Mouse (Mus musculus) kidney, postnatal 0 days (tissue): ENCODE data around the gene Plekhd1. TPM values are rescaled to one million over a fixed set of nuclear protein-coding genes. Genes with fewer than 3 reads are reported as not detected.
A peak's percentile ranks its signal among the peaks of the same experiment; 100 is the strongest.

Experiments
- ATAC-seq: fragments of 200-750 bp; cut with Nextera tagmentation; replicated peaks from 2 replicates; pipeline ENCODE4 v1.8.0; 2017; ENCODE audit warnings: low read depth, moderate number of reproducible peaks, moderate TSS enrichment, moderate library complexity; ENCODE audit not compliant: low FRiP score
- DNase-seq: peaks from one replicate; pipeline ENCODE4 v3.0.0-alpha.2; 2016; ENCODE audit warnings: low spot score
- H3K27ac ChIP-seq: fragments of 300-500 bp; sonication (generic); 2 replicates; pipeline ENCODE4 v1.5.1; 2014; ENCODE audit warnings: mild to moderate bottlenecking
- H3K27me3 ChIP-seq: fragments of 300-500 bp; sonication (generic); 2 replicates; pipeline ENCODE4 v1.6.1; 2014; ENCODE audit warnings: low read length, mixed read lengths; ENCODE audit not compliant: insufficient read depth
- H3K36me3 ChIP-seq: fragments of 300-500 bp; sonication (generic); 2 replicates; pipeline ENCODE4 v1.6.1; 2014; ENCODE audit warnings: low read length, mixed read lengths; ENCODE audit not compliant: insufficient read depth
- H3K4me1 ChIP-seq: fragments of 300-500 bp; sonication (generic); replicated peaks from 2 replicates; pipeline ENCODE4 v1.6.1; 2014; ENCODE audit warnings: antibody characterized with exemption, low read length, mixed read lengths; ENCODE audit not compliant: insufficient read depth
- H3K4me2 ChIP-seq: fragments of 300-500 bp; sonication (generic); 2 replicates; pipeline ENCODE4 v1.6.1; 2014; ENCODE audit warnings: mild to moderate bottlenecking, low read length, moderate library complexity, mixed read lengths
- H3K4me3 ChIP-seq: fragments of 300-500 bp; sonication (generic); replicated peaks from 2 replicates; pipeline ENCODE4 v1.5.1; 2014; ENCODE audit warnings: low read depth, low read length
- H3K9ac ChIP-seq: fragments of 300-500 bp; sonication (generic); 2 replicates; pipeline ENCODE4 v1.6.1; 2014; ENCODE audit warnings: low read depth, low read length
- H3K9me3 ChIP-seq: fragments of 300-500 bp; sonication (generic); replicated peaks from 2 replicates; pipeline ENCODE4 v1.6.1; 2016; ENCODE audit warnings: low read length, inconsistent platforms, mixed read lengths
- CTCF ChIP-seq: IDR thresholded peaks from 2 replicates; pipeline ENCODE4 v1.5.1; 2016; ENCODE audit warnings: antibody characterized with exemption, low read depth, mild to moderate bottlenecking, moderate library complexity
- WGBS: fragments of 180-500 bp; shearing (Covaris S2); extraction: QIAGEN DNeasy Blood & Tissue Kit; methylation state at CpG from one replicate; pipeline ENCODE4 v1.1.7; 2014; 5-methylcytosine and 5-hydroxymethylcytosine counted together
- polyA plus RNA-seq: library from polyadenylated mRNA; unstranded; fragments of >200 nt; fragmentation: Nextera tagmentation; extraction: Ambion mirVana; gene quantifications from 2 replicates; pipeline ENCODE4 v1.2.1, GENCODE M21; 2015

Plekhd1 gene
- polyA plus RNA-seq, 1 experiment from 2014 or later: 3.5 TPM

DNA sequence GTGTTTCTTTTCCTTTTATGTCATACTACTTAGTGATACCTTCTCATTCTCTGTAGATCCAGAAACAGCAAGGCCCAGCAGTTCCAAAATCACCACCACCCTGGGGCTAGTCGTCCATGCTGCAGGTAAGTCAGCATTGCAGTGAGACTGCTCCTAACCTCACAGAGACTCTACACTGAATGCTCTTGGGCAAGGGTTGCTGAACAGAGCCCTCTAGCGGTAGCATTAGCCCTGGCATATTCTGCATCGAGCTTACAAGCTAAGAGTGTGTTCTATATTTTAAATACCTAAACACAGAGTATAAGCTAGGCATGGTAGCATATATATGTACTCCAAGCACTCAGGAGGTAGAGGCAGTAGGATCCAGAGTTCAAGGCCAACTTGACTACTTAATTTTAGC, 19.2 kb upstream of the Plekhd1 start:
- H3K9me3 ChIP-seq: no peaks in the 10 kb centered on the region
- H3K36me3 ChIP-seq: peaks cover 17% of the 10 kb centered on the region; the same call in 1 of the 2 replicates
- no peak overlapping the region for H3K4me2 ChIP-seq
- H3K9ac ChIP-seq: no peak overlapping the region
- no peaks in the 10 kb centered on the region for H3K27me3 ChIP-seq
- H3K27ac ChIP-seq: no peak overlapping the region
- DNase-seq (peak; percentile 68), ATAC-seq (no peak)
- no peak overlapping the region for H3K4me3 ChIP-seq
- peak; percentile 83 for TF ChIP-seq CTCF
- H3K4me1 ChIP-seq: no peaks in the 10 kb centered on the region
- 18% methylated on average over 3 of the region's 3 CpGs for WGBS

DNA sequence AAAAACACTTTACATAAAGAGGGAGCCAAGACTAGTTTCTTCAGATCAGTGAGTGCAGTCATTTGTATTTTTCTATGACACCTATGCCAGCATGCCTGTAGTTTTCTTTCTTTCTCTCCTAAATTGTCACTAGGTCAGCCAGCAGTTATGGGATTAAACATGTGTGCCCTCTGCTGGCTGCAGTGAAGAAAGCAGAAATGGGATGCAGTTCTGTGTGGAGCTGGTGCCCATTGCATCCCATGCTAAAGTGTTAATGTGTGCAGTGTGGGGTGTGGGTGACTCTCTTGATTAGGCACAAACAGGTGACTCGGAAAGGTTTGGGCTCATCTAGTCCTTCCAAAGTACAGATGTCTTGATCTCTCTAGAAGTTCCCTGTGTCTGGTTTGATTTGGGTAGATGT, 11.1 kb upstream of the Plekhd1 start:
- Histone ChIP-seq H3K27me3 (no peaks in the 10 kb centered on the region), H3K36me3 (peaks cover 10% of the 10 kb centered on the region; the same call in 1 of the 2 replicates), H3K9ac (no peak overlapping the region), H3K9me3 (no peaks in the 10 kb centered on the region), H3K4me1 (no peaks in the 10 kb centered on the region), H3K27ac (no peak overlapping the region), H3K4me3 (no peak overlapping the region), H3K4me2 (no peak overlapping the region)
- ATAC-seq (no peak), DNase-seq (peak; percentile 70)
- 82% methylated on average over 1 of the region's 1 CpGs for WGBS
- peak; percentile 79 for TF ChIP-seq CTCF

DNA sequence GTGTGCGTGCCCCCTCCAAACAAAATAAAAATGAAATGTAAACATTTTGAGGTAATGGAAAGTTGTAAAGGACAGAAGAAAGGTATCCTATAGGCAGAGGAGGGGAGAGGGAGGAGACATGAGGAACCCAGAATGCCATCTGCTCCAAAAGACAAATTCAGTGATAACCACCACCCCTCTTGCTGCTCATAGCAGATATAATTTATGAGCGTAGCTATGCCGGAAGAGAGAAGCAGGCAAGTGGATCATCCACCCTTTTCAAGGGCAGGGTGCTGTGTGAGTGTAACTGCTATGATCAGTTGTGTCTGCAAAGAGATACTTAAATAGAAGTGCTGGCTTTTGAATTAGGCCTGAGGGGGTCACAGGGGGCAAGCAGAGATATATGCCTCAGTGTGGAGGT, 8.8 kb upstream of the Plekhd1 start:
- Histone ChIP-seq H3K4me1 (no peaks in the 10 kb centered on the region), H3K9me3 (no peaks in the 10 kb centered on the region), H3K27me3 (no peaks in the 10 kb centered on the region), H3K9ac (no peak overlapping the region), H3K4me2 (no peak overlapping the region), H3K27ac (no peak overlapping the region), H3K36me3 (peaks cover 4% of the 10 kb centered on the region; the same call in 1 of the 2 replicates), H3K4me3 (no peak overlapping the region)
- ATAC-seq: no peak
- no peak for TF ChIP-seq CTCF
- 77% methylated on average over 3 of the region's 3 CpGs for WGBS
- DNase-seq: no peak

DNA sequence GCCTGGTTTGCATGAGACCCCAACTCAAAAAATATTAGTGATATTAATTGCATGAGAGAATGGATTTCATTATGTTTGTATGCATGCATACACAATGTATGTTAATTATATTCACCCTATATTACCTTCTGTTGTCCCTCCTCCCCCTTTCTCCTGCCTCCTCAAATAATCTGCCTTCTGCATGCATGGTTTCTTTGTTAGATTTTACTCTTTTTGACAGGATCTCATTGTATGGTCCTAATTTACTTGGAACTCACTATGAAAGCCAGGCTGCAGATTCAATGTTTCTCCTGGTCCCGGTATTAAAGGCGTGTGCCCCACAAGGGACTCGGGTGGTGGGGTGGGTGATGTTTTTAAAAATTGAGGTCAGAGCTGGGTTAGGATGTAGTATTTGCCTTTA, 8.1 kb upstream of the Plekhd1 start:
- H3K4me3 ChIP-seq: no peak overlapping the region
- no peak overlapping the region for H3K9ac ChIP-seq
- no peak for DNase-seq
- WGBS: 88% methylated on average over 3 of the region's 3 CpGs
- H3K4me2 ChIP-seq: no peak overlapping the region
- H3K36me3 ChIP-seq: peaks cover 4% of the 10 kb centered on the region; the same call in 1 of the 2 replicates
- H3K27ac ChIP-seq: no peak overlapping the region
- H3K27me3 ChIP-seq: no peaks in the 10 kb centered on the region
- no peaks in the 10 kb centered on the region for H3K4me1 ChIP-seq
- ATAC-seq: no peak
- TF ChIP-seq CTCF: no peak
- H3K9me3 ChIP-seq: no peaks in the 10 kb centered on the region

DNA sequence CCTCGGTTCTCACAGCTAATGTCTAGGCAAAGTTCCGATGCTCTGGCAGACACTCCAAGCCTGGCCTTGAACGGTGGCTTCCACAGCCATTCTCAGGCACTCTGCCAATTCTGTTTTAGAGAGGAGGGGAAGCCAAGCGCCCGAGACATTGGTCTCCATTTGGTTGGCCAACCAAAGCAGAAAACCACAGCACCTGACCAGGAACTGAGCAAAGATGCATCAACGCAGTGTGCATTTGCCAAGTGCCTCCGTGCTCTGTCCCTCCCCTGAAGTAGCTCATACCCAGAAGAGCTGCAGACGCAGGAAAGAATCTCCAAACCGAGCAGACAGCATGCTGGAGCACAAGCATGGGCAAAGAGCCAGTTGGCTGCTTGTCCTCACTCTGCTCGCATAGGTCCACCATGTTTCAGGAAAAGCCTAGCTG, 4.6 kb upstream of the Plekhd1 start:
- 56% methylated on average over 10 of the region's 10 CpGs for WGBS
- TF ChIP-seq CTCF: no peak
- DNase-seq: peak; percentile 44
- Histone ChIP-seq H3K4me2 (no peak overlapping the region), H3K9me3 (no peaks in the 10 kb centered on the region), H3K4me3 (no peak overlapping the region), H3K4me1 (peaks cover 8% of the 10 kb centered on the region; the same call in 1 of the 2 replicates), H3K36me3 (no peaks in the 10 kb centered on the region), H3K27me3 (0 out of 2 replicates have a peak, but pooled peaks cover 7% of the 10 kb centered on the region), H3K27ac (no peak overlapping the region), H3K9ac (no peak overlapping the region)
- no peak for ATAC-seq

DNA sequence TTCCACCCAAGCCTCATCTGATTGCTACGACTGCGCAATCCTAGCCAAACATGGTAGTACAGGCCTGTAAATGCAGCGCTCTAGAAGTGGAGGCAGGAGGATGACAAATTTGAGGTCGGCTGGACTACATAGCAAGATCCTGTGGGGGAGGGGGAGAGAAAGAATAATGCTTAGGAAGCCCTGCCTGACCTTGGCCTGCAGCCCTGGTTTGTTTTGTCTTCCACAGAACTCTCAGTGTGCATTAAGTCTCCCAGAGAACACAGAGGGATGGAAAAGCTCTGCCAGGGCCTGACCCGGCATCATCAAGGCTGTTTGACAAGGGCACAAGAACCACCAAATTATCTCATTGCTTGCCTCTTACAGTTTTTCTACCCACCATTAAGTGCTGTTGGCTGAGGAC, 2.7 kb upstream of the Plekhd1 start:
- Histone ChIP-seq H3K36me3 (no peaks in the 10 kb centered on the region), H3K4me1 (peaks cover 8% of the 10 kb centered on the region; the same call in 1 of the 2 replicates), H3K27ac (no peak overlapping the region), H3K9me3 (no peaks in the 10 kb centered on the region), H3K27me3 (0 out of 2 replicates have a peak, but pooled peaks cover 7% of the 10 kb centered on the region), H3K4me3 (no peak overlapping the region), H3K4me2 (no peak overlapping the region), H3K9ac (no peak overlapping the region)
- TF ChIP-seq CTCF: no peak
- no peak for DNase-seq
- 50% methylated on average over 5 of the region's 5 CpGs for WGBS
- no peak for ATAC-seq

DNA sequence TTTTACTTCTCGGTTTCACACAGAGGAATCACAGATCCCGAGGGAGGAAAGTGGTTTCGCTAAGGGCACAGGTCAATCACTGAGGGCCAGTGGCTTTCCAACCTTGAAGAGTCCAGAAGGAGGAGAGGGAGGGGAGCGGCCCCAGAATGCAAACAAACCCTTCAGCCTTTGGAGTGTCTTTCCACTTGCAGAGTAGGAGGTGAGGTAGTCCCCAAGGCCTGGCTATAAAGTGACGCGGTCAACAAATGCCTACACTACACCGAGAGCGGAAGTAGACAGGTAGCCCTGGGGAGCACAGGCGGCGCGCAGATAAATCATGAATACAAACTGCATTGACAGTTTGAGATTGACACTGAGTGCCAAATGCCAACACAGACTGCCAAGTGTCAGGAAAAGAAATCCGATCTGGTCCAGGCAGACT, 710 bp upstream of the Plekhd1 start:
- no peak overlapping the region for H3K27ac ChIP-seq
- WGBS: 5% methylated on average over 12 of the region's 12 CpGs
- no peaks in the 10 kb centered on the region for H3K36me3 ChIP-seq
- TF ChIP-seq CTCF: no peak
- peaks cover 8% of the 10 kb centered on the region; the same call in 1 of the 2 replicates for H3K4me1 ChIP-seq
- H3K27me3 ChIP-seq: 0 out of 2 replicates have a peak, but pooled peaks cover 7% of the 10 kb centered on the region
- H3K4me3 ChIP-seq: peak overlapping the region; percentile 30; the same call in 1 of the 2 replicates
- peak; percentile 38 for DNase-seq
- no peak overlapping the region for H3K9ac ChIP-seq
- H3K9me3 ChIP-seq: no peaks in the 10 kb centered on the region
- ATAC-seq: no peak
- H3K4me2 ChIP-seq: peak overlapping the region; percentile 61
